Mouse (Mus musculus): ENCODE measurements around the gene Gm11992.

The Gm11992 gene

DNA sequence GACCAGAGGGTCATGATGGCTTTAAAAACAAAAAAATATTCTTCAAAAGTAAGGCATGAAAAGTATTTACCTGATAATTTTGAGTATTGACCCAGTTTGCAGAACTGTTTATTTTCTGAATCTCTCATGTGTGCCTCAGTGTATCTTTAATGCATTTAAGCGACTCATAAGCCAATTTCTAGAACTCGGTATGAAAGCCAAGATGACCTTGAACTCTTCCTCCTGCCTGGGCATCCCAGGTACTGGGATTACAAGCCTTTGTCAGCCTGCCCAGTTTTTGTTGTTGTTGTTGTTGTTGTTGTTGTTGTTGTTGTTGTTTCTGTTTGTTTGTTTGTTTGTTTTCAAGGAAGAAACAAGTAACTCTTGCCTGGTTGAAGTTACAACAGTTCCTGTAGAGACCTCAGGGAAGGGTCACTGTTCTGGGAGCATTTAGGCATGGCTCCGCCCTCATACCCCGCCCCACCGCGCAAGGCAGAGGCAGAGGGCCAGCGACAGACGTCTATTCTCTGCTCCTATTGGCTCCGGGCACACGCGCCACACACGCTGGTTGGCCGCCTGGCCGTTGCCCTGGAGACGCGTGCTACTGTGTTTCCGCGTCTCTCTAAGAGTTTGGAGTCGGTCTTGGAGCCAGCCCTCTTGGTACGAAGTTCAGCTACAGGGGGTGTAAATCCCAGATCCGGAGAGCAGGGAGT, at the start of gene Gm11992:
TSS of gene Gm11992 (plus strand) at position 584 of the 692 bp plus-strand sequence.
- peak; percentile 59 to 64 for DNase-seq (ENCODE audit: low spot score in 2 of 2)

DNA sequence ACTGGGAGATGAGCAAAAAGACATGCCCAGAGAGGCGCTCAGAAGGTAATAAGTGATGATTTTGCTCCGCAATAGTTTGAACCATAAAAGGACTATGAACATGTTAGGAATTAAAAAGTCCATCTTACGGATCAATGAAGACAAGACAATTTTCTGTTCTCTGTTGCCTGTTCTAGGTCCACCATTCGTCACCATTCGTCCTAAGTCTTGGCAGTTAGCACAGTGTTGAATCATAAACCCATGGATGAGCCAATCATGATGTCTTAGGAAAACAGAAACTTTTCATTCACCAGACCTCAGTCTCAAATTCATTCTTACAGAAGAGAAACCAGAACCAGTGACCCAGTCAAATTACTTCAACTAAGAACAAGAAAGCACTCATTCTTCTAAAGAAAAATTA, 39.6 kb upstream of the Gm11992 start:
- DNase-seq (ENCODE audit: low spot score in 2 of 2) = no peak

DNA sequence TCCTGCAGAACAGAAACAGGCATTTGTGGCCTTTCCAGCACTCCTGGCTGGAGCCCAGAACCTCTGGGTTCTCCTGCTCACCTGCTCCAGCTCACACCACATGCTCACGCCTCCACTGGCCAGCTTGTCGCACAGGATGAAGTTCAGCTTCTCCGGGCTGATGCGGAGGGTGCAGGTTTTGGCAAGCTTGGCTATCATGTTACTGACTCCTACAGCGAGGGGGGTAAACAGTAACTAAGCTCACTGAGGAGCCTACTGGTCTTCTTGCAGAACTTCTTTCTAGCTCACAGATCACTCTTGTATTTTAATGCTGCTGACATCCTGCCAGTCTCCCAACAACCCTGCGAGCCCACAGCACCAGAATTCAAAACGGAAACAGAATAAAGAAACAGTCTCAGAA, 38.0 kb upstream of the Gm11992 start:
- DNase-seq (ENCODE audit: low spot score in 2 of 2) = peak in 1 of 2 experiments; percentile 6

DNA sequence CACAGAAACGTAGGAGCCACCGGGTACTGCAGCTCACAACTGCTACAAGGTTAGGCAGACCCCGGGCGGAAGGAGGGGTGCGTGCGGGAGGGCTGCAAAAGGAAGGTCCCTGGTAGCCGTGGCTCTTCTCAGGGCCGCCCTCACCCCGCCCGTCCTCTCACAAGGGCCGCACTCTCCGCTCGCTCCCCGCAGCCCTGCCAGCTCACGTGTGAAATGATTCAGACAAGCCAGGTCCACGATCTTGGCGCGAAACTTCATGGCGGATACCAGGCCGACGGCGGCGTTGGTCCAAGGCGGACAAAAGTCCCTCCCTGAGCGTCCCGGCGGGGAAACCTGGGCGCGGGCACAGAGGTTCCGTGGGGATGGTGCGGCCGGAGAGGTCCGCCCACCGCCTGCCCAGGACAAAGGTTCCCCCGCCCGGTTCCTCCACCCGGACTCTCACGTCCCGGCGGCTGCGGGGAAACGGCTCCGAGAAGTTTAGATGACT, 37.5 kb upstream of the Gm11992 start, which contains the start of gene Hus1:
TSS of gene Hus1 (minus strand) at position 339 of the 487 bp plus-strand sequence.
- peak; percentile 66 to 74 for DNase-seq (ENCODE audit: low spot score in 2 of 2)

DNA sequence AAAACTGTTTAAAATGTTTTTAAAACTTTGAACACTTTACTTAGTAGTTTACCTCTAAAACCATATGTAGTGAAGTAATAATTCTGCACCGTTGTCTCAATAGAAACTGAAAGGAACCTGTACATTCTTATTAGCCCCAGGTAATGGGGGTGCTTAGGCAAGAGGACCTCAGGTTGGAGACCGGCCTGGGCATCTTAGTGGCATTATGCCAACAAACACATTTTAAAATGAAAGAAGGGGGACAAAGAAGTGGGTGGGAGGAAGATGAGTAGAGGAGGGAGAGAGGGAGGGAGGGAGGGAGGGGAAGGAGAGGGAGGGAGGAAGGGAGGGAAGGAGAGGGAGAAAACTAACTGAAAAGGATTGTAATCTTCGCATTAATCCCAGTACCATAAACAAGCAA, 37.0 kb upstream of the Gm11992 start:
- DNase-seq (ENCODE audit: low spot score in 2 of 2) = peak in 1 of 2 experiments; percentile 3

DNA sequence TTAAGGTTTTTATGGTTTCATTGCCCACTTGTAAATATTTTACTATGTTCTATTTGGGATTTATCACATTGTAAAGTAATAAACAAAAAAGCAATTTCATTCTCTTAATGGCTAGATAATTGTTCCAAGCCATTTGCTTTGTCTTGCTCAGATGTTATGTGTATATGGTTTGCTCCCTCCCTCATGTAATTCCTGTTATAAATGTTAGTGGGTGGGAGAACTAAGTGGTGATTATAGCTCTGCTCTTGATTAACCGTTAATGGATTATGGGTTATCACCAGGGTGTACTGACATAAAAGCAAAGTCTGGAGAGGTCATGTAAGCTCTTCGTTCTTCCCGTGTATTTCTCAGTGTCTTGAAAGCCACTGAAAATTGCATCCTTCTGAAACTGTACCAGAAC, 33.7 kb upstream of the Gm11992 start:
- no peak for DNase-seq (ENCODE audit: low spot score in 2 of 2)

DNA sequence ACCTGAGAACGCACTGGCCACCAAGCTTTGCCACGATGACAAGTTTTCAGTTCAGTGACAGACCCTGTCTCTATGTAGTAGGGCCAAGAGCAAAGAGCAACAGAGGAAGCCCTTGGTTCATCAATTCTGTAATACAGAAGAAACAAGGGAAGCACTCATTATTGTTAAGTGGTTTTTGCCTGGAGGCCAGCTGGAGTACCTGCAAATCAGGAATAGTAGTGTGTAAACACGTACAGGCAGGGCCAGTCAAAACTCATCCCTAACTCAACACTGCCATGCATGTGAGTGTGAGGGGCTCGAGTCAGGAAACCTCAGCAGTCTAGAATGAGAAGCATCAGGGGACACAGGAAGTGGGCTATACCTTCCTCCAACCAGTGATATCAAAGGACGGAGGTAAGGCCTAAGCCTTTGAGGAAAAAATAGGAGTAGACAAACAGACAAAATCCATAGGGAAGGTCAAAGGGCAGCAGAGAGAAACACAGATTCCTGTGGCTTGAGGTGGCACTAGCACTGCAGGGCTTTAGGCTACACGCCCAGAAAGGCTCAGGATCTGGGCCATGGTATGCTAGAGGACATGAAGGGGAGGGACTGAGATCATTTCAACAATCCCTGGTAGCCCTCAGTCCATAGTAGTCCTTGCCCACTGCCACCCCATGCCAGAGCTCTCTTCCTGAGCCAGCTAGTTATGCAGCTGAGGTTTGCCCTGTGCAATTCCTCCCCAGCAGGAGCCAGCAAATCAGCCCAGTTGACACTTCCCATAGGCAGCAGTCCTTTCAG, 29.7 kb upstream of the Gm11992 start:
- no peak for DNase-seq (ENCODE audit: low spot score in 2 of 2)

DNA sequence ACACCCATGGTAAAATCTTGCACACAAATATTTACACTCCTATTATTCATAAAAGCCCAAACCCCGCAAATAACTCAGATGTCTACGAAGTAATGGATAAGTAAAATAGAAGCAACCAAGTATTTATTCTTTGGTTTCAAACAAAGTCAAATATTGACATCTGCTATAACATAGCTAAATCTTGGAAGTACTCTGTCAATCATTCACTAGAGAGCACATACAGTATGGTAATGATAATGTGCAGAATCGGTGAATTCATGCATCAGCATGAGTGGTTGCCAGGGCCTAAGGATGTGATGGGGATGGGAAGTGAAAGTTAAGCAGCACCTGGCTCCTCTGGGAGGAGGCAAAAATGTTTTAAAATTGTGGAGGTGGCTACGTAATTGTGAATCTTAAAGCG, 28.2 kb upstream of the Gm11992 start:
- no peak for DNase-seq (ENCODE audit: low spot score in 2 of 2)

DNA sequence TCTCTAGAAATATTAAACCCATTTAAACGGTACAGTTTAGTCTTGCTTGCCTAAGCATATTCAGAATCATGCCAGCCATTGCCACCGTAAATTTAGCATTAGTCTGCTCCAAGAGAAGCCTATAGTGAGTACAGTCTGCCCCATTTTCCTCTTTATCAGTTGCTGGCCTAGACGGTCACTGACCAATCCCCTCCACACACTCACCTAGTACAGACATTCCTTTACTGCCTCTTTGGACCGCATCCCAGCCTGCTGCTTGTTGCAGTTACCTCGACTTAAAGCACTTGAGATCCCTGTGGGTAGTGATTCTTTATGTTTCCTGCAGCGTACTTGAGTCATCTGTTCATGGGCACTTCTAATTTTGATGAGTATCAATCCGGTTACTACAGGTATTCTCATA, 23.6 kb upstream of the Gm11992 start:
- no peak for DNase-seq (ENCODE audit: low spot score in 2 of 2)

DNA sequence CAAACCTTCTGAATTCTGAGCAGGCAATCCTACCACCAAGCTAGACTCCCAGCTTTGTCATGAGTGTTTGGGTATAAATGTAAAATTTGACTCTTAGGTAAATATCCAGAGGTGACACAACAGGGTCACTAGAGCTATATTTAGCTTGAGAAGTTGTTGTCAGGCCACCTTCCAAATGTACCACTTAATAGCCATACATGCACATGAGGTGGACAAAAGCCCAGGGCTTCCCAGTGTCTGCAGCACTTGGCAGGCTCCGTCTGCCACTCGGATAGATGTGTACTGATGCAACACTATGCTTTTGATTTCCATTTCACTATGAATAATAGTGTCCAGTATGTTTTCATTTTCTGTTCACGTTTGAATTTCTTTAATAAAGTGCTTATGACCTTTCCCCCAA, 23.2 kb upstream of the Gm11992 start:
- DNase-seq (ENCODE audit: low spot score in 2 of 2) = no peak

DNA sequence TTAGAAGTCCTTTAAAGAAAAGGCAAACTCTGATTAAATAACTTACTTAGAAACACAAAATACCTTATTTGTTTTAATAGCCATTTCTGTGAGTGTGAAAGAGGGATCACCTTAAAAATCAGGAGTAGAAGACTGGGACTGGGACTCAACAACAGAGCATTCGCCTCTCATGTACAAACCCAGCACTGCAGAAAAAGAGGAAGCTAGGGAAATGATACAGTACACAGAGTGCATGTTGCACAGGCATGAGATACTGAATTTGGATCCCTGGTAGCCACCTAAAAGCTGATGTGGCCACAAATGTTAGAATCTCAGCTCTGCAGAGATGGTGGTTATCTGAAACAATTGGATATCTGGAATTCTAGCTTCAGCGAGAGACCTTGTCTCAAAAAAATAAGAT, 16.9 kb upstream of the Gm11992 start:
- DNase-seq (ENCODE audit: low spot score in 2 of 2) = no peak

DNA sequence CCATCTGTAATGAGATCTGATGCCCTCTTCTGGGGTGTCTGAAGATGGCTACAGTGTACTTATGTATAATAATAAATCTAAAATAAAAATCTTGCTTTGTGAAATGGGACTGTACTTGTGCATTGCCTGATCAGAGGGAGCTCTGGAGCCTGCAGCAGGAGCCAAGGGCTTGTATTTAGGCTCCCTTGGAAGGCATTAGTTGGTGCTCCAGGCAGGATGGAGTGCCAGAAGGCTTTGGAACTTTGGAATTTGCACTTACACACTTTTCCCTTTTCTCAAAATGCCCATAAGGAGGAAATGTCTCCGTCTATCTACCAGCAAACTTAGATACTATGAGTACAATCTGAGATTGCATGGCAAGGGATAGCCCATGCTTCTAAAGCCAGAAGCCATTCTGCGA, 1.8 kb upstream of the Gm11992 start:
- no peak for DNase-seq (ENCODE audit: low spot score in 2 of 2)

DNA sequence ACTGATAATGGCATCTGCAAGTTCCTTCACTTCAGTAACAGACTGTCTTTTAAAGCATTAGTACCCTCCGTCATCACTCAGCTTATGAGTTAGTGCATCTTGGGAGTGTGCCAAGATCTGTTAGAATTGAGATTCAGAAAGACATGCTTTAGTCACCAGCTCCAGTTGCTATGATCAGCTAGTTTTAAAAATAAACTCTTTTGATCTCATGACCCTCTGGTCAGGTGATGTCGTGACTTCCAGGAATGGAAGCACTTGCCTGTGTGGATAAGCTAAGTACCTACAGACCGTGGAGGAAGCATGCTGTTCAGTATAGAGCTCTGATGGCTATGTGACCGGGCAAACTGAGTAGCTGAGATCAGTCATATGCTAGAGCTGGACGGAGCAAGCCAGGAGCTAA, 1.4 kb upstream of the Gm11992 start:
- no peak for DNase-seq (ENCODE audit: low spot score in 2 of 2)

DNA sequence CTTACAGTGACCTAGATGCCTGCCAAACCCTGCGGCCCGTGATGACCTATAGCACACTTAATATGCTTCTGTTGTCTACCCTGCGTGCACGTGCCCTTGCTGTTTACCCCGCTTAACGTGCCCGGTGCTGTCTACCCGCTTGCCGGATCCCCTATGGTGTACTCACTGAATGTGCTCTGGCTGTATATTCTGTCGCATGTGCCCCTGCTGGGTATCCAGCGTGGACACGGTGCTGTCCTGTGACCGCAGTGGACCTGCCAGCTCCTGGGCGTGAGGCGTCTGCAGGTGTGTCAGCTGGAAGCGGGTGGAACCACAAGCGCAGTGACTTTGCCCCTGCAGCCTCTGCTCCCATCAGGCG, 288 bp downstream of the Gm11992 start, which contains the start of gene Sun3:
TSS of gene Sun3 (minus strand) at position 289 of the 358 bp plus-strand sequence.
- DNase-seq (ENCODE audit: low spot score in 2 of 2) = peak; percentile 3 to 4

DNA sequence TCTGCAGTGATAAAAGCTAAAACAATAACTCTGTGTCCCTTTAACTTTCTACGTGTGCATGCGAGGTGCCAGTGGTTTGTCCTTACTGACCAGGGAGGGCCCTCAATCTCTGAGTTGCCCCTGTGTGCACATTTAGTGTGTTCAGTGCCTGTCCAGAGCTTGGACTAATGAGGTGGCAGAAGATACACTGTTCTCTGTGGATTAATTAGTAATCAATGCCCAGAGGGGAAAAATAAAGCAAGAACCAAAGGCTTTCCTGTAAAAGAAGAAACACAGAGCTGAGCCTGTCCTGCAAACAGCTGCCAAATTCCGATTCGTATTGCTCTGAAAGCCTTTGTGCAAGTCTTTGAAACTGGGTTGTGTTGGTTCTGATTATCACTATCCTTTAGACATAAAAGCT, 1.8 kb downstream of the Gm11992 start:
- no peak for DNase-seq (ENCODE audit: low spot score in 2 of 2)

DNA sequence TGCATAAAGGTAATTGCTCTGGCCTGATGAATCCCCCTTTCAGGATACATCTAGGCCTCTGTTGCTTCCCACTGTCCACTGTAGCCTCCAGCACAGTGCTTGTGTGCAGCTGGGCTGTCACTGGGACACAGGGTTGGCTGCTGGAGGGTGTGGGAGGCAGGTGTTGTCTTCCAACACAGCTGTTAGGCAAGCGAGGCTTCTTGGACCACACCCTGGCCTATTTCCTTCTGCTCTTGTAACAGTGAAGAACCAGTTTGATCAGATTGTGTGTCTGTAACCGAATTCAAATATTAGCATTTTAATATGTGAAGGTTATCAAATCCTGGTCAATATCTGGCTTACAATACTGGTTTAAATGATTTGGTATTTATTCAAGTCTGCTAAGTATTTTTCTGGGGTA, 3.5 kb downstream of the Gm11992 start:
- DNase-seq (ENCODE audit: low spot score in 2 of 2) = no peak

DNA sequence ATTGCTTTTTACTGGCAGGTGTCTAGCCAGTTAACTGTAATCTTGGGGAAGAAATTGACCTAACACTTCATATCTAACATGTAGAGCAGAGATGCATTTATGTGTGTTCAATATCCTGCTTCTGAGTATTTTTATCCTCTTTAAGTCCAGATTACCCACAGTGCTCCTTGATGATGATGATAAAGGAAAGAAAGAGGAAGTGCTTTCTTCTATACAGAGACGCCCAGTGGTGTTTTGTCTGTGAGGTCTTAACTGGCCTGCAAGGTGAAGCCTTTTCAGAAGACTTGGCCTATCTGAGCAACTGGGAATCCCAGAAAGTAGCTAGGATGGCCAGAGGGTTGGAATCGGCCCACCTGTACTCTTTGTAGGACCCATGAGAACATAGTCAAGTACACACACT, 8.5 kb downstream of the Gm11992 start:
- DNase-seq (ENCODE audit: low spot score in 2 of 2) = no peak

DNA sequence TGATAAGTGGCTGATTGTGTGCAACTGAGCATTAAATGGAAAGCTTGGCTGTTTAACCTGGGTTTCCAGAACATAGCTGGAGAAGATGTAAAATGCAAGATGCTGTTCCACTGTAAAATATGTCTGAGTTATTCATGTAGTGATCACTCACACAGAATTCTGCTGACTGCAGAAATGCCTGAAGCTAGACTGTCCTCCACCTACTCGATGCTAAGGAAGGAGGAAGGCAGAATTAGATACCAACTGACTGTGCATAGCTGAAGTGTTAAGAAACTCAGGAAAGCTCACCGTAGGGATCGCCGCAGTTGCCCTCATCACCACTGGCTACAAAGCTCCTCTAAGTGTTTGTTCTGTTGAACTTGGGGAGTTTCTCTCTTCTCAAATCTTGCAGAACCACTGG, 9.3 kb downstream of the Gm11992 start:
- DNase-seq (ENCODE audit: low spot score in 2 of 2) = no peak

DNA sequence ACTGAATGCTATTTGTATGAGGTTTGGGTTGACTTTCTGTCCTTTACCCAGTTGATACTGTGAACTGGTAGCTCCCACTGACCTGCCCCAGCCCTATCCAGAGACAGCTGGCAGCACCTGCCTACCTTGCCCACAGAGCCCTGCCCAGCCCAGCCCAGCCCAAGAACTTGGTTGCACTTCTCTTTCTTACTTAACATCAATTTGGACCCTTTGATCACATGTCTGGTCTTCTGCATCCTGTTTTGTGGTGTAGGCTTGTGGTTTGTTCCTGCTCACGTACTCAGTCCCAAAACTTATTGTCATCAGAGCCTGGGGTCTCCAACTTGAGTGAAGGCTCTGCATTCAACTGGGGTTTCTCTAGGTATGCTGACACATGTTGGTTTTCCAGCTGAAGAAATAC, 11.6 kb downstream of the Gm11992 start:
- DNase-seq (ENCODE audit: low spot score in 2 of 2) = no peak

DNA sequence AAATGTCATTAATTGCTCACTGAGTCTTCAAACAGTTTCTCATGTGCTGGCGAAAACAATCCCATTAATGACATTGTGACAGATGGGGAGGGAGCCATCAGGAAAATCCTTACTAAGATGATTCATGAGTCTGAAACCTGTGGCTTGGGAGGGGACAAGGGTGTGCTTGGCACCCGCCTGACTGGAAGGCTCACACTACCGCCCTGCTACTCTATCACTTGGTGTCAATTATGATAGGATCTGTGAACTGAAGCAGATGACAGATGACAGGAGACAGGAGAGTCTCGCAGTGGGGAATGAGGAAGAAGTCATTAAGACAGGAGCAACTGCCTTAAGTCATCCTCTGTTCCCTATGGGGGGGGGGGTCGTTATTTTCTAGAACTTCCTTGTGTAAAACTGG, 12.1 kb downstream of the Gm11992 start:
- no peak for DNase-seq (ENCODE audit: low spot score in 2 of 2)

DNA sequence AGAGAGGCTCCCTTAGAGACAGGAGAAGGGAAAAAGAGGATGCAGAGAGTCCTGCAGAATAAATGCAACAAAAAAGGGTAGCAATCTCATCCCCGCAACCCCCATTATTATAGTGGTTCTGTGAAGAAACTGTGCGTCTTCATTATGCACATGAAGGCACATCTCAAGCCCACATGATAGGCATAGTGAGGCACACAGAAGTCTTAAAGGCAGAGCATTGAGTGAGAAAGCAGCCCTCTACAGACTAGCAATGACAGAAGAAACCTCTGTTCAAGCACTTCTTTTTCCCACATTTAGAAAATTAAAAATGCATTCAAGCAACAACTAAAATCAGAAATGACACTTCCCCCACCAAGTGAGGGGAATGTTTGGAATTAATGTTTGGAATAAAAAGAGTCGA, 28.1 kb downstream of the Gm11992 start:
- no peak for DNase-seq (ENCODE audit: low spot score in 2 of 2)

DNA sequence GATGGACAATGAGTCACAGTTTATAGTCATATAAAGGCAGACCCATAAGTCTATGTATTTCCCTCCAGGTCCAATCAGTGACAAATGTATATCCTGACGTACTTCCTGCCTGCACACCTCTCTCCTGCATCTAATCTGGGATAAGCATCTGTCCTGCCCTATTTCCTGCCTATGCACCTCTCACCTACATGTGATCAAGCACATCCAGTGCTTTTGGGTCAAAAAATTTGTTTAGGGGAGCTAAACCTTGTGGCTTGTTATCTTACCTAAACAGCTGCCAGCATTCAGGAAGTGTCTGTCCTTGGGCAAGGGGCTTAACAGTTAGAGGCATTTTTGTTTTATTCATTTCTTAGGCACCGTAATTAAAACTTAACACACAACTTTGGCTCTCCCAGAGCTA, 64.8 kb downstream of the Gm11992 start:
- DNase-seq (ENCODE audit: low spot score in 2 of 2) = no peak

Data from thymus, postnatal 10 days (tissue).